Mouse (Mus musculus): ENCODE results near the gene C1galt1c1. TPM values are rescaled to one million over a fixed set of nuclear protein-coding genes. Genes with fewer than 3 reads are reported as not detected.
A peak's percentile ranks its signal among the peaks of the same experiment; 100 is the strongest.

Gene C1galt1c1
- total RNA-seq, 1 experiment = 17.1 TPM

DNA sequence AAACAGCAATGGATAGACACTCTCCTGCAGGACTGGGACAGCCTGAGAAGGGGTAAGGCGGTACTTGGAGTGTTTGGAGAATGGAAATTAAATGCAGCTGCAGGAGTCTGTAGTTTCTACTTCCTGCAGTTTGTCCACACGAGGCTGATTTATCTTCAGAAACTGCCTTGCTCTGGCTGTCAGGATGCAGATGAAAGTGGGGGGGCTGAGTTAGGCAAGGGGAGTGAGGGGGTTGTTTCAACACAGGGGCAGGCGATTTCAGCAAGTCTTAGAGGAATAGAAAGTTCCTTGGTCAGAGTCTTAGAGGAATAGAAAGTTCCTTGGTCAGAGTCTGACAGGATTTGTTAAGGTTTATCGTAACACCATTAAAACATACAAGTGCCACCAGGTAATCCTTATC lies 7.3 kb upstream of the C1galt1c1 start:
- Histone ChIP-seq H3K9me3 (ENCODE audit: control insufficient read depth, insufficient read depth, low read depth, low read length) (no peaks in the 10 kb centered on the region), H3K27ac (ENCODE audit: insufficient read depth, low read depth, low read length, poor library complexity, severe bottlenecking) (no peak overlapping the region), H3K36me3 (ENCODE audit: control insufficient read depth, insufficient read depth, low read length, poor library complexity, severe bottlenecking) (no peaks in the 10 kb centered on the region), H3K9ac (ENCODE audit: insufficient read depth, low read depth, low read length, poor library complexity, severe bottlenecking) (no peak overlapping the region), H3K4me1 (ENCODE audit: control insufficient read depth in 2 of 2, insufficient read depth in 2 of 2, low read length in 2 of 2, poor library complexity in 1 of 2) (no peaks in the 10 kb centered on the region), H3K4me3 (ENCODE audit: insufficient read depth in 1 of 2, low read depth in 1 of 2, low read length in 2 of 2, poor library complexity in 1 of 2, severe bottlenecking in 1 of 2) (no peak overlapping the region)
- DNase-seq (ENCODE audit: low read depth, low spot score) = no peak
- in situ Hi-C loops (cut with MboI; ENCODE audit: low sequenced_read_pairs in 2 of 2, unreplicated experiment in 2 of 2) = loop anchor here in 1 of 2 experiments (25.0 kb wide), 1 partner anchor 130 kb away; no protein-coding TSS in a partner anchor
- TF ChIP-seq MAFK (IDR thresholded peaks at IDR 0.05; ENCODE audit: insufficient read depth, low read depth, low read length) = no peak
- TF ChIP-seq HCFC1 (IDR thresholded peaks at IDR 0.05; ENCODE audit: borderline replicate concordance, insufficient read depth, low read length) = no peak
- TF ChIP-seq ZC3H11A (IDR thresholded peaks at IDR 0.05; ENCODE audit: borderline replicate concordance, low read depth, low read length) = no peak
- no peak for TF ChIP-seq CHD2 (IDR thresholded peaks at IDR 0.05; ENCODE audit: low read depth, low read length)

GRCm38 (mm10) chrX:38641435-38641834 lies 6.5 kb upstream of the C1galt1c1 start:
- H3K27ac ChIP-seq (ENCODE audit: insufficient read depth, low read depth, low read length, poor library complexity, severe bottlenecking) = no peak overlapping the region
- H3K4me1 ChIP-seq (ENCODE audit: control insufficient read depth in 2 of 2, insufficient read depth in 2 of 2, low read length in 2 of 2, poor library complexity in 1 of 2) = no peaks in the 10 kb centered on the region
- no peak overlapping the region for H3K4me3 ChIP-seq (ENCODE audit: insufficient read depth in 1 of 2, low read depth in 1 of 2, low read length in 2 of 2, poor library complexity in 1 of 2, severe bottlenecking in 1 of 2)
- H3K9me3 ChIP-seq (ENCODE audit: control insufficient read depth, insufficient read depth, low read depth, low read length) = no peaks in the 10 kb centered on the region
- DNase-seq (ENCODE audit: low read depth, low spot score) = no peak
- H3K9ac ChIP-seq (ENCODE audit: insufficient read depth, low read depth, low read length, poor library complexity, severe bottlenecking) = no peak overlapping the region
- in situ Hi-C loops (cut with MboI; ENCODE audit: low sequenced_read_pairs in 2 of 2, unreplicated experiment in 2 of 2) = loop anchor here in 1 of 2 experiments (25.0 kb wide), 1 partner anchor 129 kb away; no protein-coding TSS in a partner anchor
- no peak for TF ChIP-seq CHD2 (IDR thresholded peaks at IDR 0.05; ENCODE audit: low read depth, low read length)
- no peak for TF ChIP-seq MAFK (IDR thresholded peaks at IDR 0.05; ENCODE audit: insufficient read depth, low read depth, low read length)
- no peak for TF ChIP-seq HCFC1 (IDR thresholded peaks at IDR 0.05; ENCODE audit: borderline replicate concordance, insufficient read depth, low read length)
- no peak for TF ChIP-seq ZNF384 (IDR thresholded peaks at IDR 0.05; ENCODE audit: low read depth, low read length)
- TF ChIP-seq ZC3H11A (IDR thresholded peaks at IDR 0.05; ENCODE audit: borderline replicate concordance, low read depth, low read length) = no peak
- H3K36me3 ChIP-seq (ENCODE audit: control insufficient read depth, insufficient read depth, low read length, poor library complexity, severe bottlenecking) = no peaks in the 10 kb centered on the region

DNA sequence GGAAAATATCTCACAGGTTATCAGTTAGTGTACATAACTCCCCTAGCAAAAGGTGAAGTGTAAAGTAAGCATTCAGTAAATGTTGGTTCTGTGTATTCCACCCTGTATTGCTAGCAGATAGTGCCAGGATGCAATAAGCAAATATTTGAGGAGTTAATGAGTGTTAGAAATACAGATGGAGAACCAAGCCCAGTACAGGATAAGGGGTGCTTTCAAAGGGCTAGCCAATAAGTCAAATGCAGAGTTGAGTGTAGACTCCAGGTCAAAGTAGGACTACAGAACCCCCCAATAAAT lies 698 bp upstream of the C1galt1c1 start:
- Histone ChIP-seq H3K9me3 (ENCODE audit: control insufficient read depth, insufficient read depth, low read depth, low read length) (no peaks in the 10 kb centered on the region), H3K4me3 (ENCODE audit: insufficient read depth in 1 of 2, low read depth in 1 of 2, low read length in 2 of 2, poor library complexity in 1 of 2, severe bottlenecking in 1 of 2) (peak overlapping the region in 1 of 2 experiments; percentile 83; a peak in 3 of 4 replicates), H3K9ac (ENCODE audit: insufficient read depth, low read depth, low read length, poor library complexity, severe bottlenecking) (peak overlapping the region; percentile 31; the same call in 1 of the 2 replicates), H3K4me1 (ENCODE audit: control insufficient read depth in 2 of 2, insufficient read depth in 2 of 2, low read length in 2 of 2, poor library complexity in 1 of 2) (no peaks in the 10 kb centered on the region; a peak in 1 of 4 replicates), H3K27ac (ENCODE audit: insufficient read depth, low read depth, low read length, poor library complexity, severe bottlenecking) (no peak overlapping the region), H3K36me3 (ENCODE audit: control insufficient read depth, insufficient read depth, low read length, poor library complexity, severe bottlenecking) (no peaks in the 10 kb centered on the region)
- in situ Hi-C loops (cut with MboI; ENCODE audit: low sequenced_read_pairs in 2 of 2, unreplicated experiment in 2 of 2) = loop anchor here in 1 of 2 experiments (25.0 kb wide), 1 partner anchor 123 kb away; no protein-coding TSS in a partner anchor
- no peak for DNase-seq (ENCODE audit: low read depth, low spot score)
- TF ChIP-seq ZC3H11A (IDR thresholded peaks at IDR 0.05; ENCODE audit: borderline replicate concordance, low read depth, low read length) (no peak), HCFC1 (IDR thresholded peaks at IDR 0.05; ENCODE audit: borderline replicate concordance, insufficient read depth, low read length) (no peak), CHD2 (IDR thresholded peaks at IDR 0.05; ENCODE audit: low read depth, low read length) (no peak), ZNF384 (IDR thresholded peaks at IDR 0.05; ENCODE audit: low read depth, low read length) (no peak)

- peak overlapping the region; percentile 44; the same call in 1 of the 2 replicates for H3K27ac ChIP-seq (ENCODE audit: insufficient read depth, low read depth, low read length, poor library complexity, severe bottlenecking)
- TF ChIP-seq ZC3H11A (IDR thresholded peaks at IDR 0.05; ENCODE audit: borderline replicate concordance, low read depth, low read length) = no peak
- H3K9ac ChIP-seq (ENCODE audit: insufficient read depth, low read depth, low read length, poor library complexity, severe bottlenecking) = peak overlapping the region; percentile 78
- H3K4me3 ChIP-seq (ENCODE audit: insufficient read depth in 1 of 2, low read depth in 1 of 2, low read length in 2 of 2, poor library complexity in 1 of 2, severe bottlenecking in 1 of 2) = peak overlapping the region; percentile 74 to 90
- no peak for DNase-seq (ENCODE audit: low read depth, low spot score)
- H3K36me3 ChIP-seq (ENCODE audit: control insufficient read depth, insufficient read depth, low read length, poor library complexity, severe bottlenecking) = no peaks in the 10 kb centered on the region
- H3K4me1 ChIP-seq (ENCODE audit: control insufficient read depth in 2 of 2, insufficient read depth in 2 of 2, low read length in 2 of 2, poor library complexity in 1 of 2) = no peaks in the 10 kb centered on the region
- no peaks in the 10 kb centered on the region for H3K9me3 ChIP-seq (ENCODE audit: control insufficient read depth, insufficient read depth, low read depth, low read length)
- in situ Hi-C loops (cut with MboI; ENCODE audit: low sequenced_read_pairs in 2 of 2, unreplicated experiment in 2 of 2) = no loop called here
These were observed 33.9 kb downstream of the C1galt1c1 start for GRCm38 (mm10) chrX:38600995-38601369.

Data from ES-E14 (cell line).